Mouse (Mus musculus) small intestine, adult 2 months (tissue): ENCODE measurements around the gene Tbc1d9.

Source experiments
- CTCF ChIP-seq: fragments of 200-500 bp; IDR thresholded peaks from 2 replicates; pipeline ENCODE4 v1.5.1; 2012; ENCODE audit warnings: low read depth, mild to moderate bottlenecking, control low read depth, inconsistent platforms, low read length, moderate library complexity, mixed read lengths; ENCODE audit not compliant: insufficient replicate concordance, insufficient read length; ENCODE audit errors: extremely low read depth
- POLR2A ChIP-seq: fragments of 200-500 bp; IDR thresholded peaks from 2 replicates; pipeline ENCODE4 v1.6.1; 2012; ENCODE audit warnings: low read depth, mild to moderate bottlenecking, control low read depth, inconsistent platforms, low read length, moderate library complexity

DNA sequence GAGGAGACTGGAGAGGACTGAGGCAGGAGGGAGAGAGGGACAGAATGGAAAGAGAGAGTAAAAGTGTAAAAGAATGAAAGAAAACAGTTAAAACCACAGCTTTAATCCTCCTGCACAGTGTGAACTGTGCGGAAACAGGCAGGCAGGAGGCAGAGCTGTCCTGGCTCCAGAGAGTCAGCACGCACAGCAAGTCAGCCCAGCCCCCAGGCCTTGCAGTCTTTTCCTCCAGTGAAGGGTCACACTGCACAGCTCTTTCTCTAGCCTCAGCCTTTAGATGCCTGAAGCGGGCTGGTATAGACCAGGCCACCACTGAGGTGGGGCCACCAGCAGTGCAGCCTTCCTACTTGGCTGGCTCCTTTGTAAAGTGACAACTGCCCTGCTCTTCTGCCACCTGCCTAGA lies 155.4 kb downstream of the Tbc1d9 start:
- TF ChIP-seq CTCF (no peak), POLR2A (no peak)
